Mouse (Mus musculus) erythroblast, adult 5-6 weeks (primary cell): Measurements from ENCODE around the gene Igf2. TPM values are rescaled to one million over a fixed set of nuclear protein-coding genes. Genes with fewer than 3 reads are reported as not detected.

ENCODE experiments used
- ATAC-seq: replicated peaks from 2 replicates; pipeline ENCODE4 v1.8.0; 2016; ENCODE audit warnings: moderate number of reproducible peaks, mild to moderate bottlenecking, moderate TSS enrichment, inconsistent platforms; ENCODE audit not compliant: poor library complexity, low FRiP score, severe bottlenecking
- total RNA-seq, 2 experiments: library from RNA; stranded (forward) in 1 of 2; stranded (reverse) in 1 of 2; fragments of 150-400 nt in 1 of 2; fragments of 200-764, 138-1000 nt in 1 of 2; gene quantifications; 2 replicates each; pipeline versions ENCODE4 v1.2.3 to v1.2.4; 2015 to 2017; ENCODE audit warnings: low replicate concordance in 2 of 2

Gene Igf2
- total RNA-seq (2015; ENCODE audit: low replicate concordance) = not detected in 2 replicates
- not detected in 2 replicates for total RNA-seq (2017; ENCODE audit: low replicate concordance)

- ATAC-seq = no peak
Observed at GRCm38 (mm10) chr7:142666659-142667058, at the start of gene Igf2. Igf2 (minus strand) TSS chr7:142666816.

GRCm38 (mm10) chr7:142714783-142715498 lies 48.3 kb upstream of the Igf2 start:
- peak; percentile 64; the same call in 1 of the 2 replicates for ATAC-seq

GRCm38 (mm10) chr7:142706873-142707272 lies 40.3 kb upstream of the Igf2 start:
- no peak for ATAC-seq

GRCm38 (mm10) chr7:142699334-142699860 lies 32.8 kb upstream of the Igf2 start:
- ATAC-seq = no peak

GRCm38 (mm10) chr7:142678611-142679010 lies 12.0 kb upstream of the Igf2 start:
- no peak for ATAC-seq

GRCm38 (mm10) chr7:142675644-142676043 lies 9.0 kb upstream of the Igf2 start:
- ATAC-seq = no peak

- ATAC-seq = no peak
Observed at GRCm38 (mm10) chr7:142675141-142675540, 8.5 kb upstream of the Igf2 start.

GRCm38 (mm10) chr7:142672120-142672519 lies 5.5 kb upstream of the Igf2 start:
- ATAC-seq = no peak

GRCm38 (mm10) chr7:142671067-142671466 lies 4.5 kb upstream of the Igf2 start:
- ATAC-seq = no peak

GRCm38 (mm10) chr7:142669751-142670625 lies 3.4 kb upstream of the Igf2 start, which contains the start of gene Gm49394:
Gm49394 (minus strand) TSS chr7:142669942.
- ATAC-seq = no peak

GRCm38 (mm10) chr7:142668328-142668727 lies 1.7 kb upstream of the Igf2 start:
- ATAC-seq = no peak

GRCm38 (mm10) chr7:142667521-142667920 lies 905 bp upstream of the Igf2 start:
- no peak for ATAC-seq

GRCm38 (mm10) chr7:142666109-142666508 lies 507 bp downstream of the Igf2 start:
- no peak for ATAC-seq

GRCm38 (mm10) chr7:142665364-142665763 lies 1.3 kb downstream of the Igf2 start:
- ATAC-seq = no peak

- no peak for ATAC-seq
Observed at GRCm38 (mm10) chr7:142664465-142665029, 2.1 kb downstream of the Igf2 start.

GRCm38 (mm10) chr7:142663931-142664421 lies 2.6 kb downstream of the Igf2 start:
- ATAC-seq = no peak

- no peak for ATAC-seq
Observed at GRCm38 (mm10) chr7:142663151-142663550, 3.5 kb downstream of the Igf2 start.

GRCm38 (mm10) chr7:142661811-142662210 lies 4.8 kb downstream of the Igf2 start:
- no peak for ATAC-seq

GRCm38 (mm10) chr7:142661046-142661445 lies 5.6 kb downstream of the Igf2 start:
- ATAC-seq = no peak

GRCm38 (mm10) chr7:142660651-142660945 lies 6.0 kb downstream of the Igf2 start:
- no peak for ATAC-seq
